Mouse (Mus musculus): Measurements from ENCODE around the gene Gstm5.
A peak's percentile ranks its signal among the peaks of the same experiment; 100 is the strongest.

The Gstm5 gene

GRCm38 (mm10) chr3:107931670-107932069 lies 36.0 kb downstream of the Gstm5 start, which contains the start of gene Gstm7:
TSS of gene Gstm7 (minus strand) at chr3:107931817.
- peak; percentile 95 for DNase-seq (ENCODE audit: low spot score in 2 of 2)

- DNase-seq (ENCODE audit: low spot score in 2 of 2): no peak
These were observed 36.5 kb downstream of the Gstm5 start for GRCm38 (mm10) chr3:107932128-107932527.

GRCm38 (mm10) chr3:107935268-107935667 lies 39.6 kb downstream of the Gstm5 start:
- DNase-seq (ENCODE audit: low spot score in 2 of 2): no peak

GRCm38 (mm10) chr3:107935888-107936287 lies 40.3 kb downstream of the Gstm5 start:
- no peak for DNase-seq (ENCODE audit: low spot score in 2 of 2)

GRCm38 (mm10) chr3:107939403-107939802 lies 43.8 kb downstream of the Gstm5 start:
- DNase-seq (ENCODE audit: low spot score in 2 of 2): no peak

- no peak for DNase-seq (ENCODE audit: low spot score in 2 of 2)
These were observed 44.2 kb downstream of the Gstm5 start for GRCm38 (mm10) chr3:107939830-107940229.

GRCm38 (mm10) chr3:107940524-107940923 lies 44.9 kb downstream of the Gstm5 start:
- no peak for DNase-seq (ENCODE audit: low spot score in 2 of 2)

GRCm38 (mm10) chr3:107941261-107941660 lies 45.6 kb downstream of the Gstm5 start:
- no peak for DNase-seq (ENCODE audit: low spot score in 2 of 2)

- no peak for DNase-seq (ENCODE audit: low spot score in 2 of 2)
These were observed 47.8 kb downstream of the Gstm5 start, which contains the start of gene Gstm6 for GRCm38 (mm10) chr3:107943239-107943990. TSS of gene Gstm6 (minus strand) at chr3:107943749.

- no peak for DNase-seq (ENCODE audit: low spot score in 2 of 2)
These were observed 50.1 kb downstream of the Gstm5 start for GRCm38 (mm10) chr3:107945729-107946128.

All from frontal cortex, postnatal 25 days (tissue).